Mouse (Mus musculus): ENCODE results near the gene Gm21964. TPM values are rescaled to one million over a fixed set of nuclear protein-coding genes. Genes with fewer than 3 reads are reported as not detected.

The Gm21964 gene
- not detected for total RNA-seq (2023)

DNA sequence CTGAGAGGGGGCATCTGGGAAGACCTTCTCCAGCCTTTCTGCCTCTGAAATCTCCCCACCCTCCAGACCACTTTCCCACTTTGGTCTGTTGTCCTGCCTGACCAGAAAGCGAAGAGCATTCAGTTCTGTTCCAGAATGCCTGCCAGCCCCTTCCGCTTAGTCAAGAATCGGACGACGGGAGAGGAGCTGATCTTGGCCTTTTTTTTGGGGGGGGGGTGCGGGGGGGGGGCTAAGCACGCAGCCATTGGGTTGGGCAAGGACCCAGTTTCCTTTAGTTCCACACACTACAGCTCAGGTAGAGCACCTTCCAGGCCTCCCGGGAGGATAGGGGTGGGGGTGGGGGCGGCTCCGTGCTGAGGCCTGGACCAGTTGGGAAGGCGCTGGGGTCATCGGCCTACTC lies at the start of gene Gm21964:
Gene Gm21964 (plus strand): TSS at position 301 of the 400 bp plus-strand sequence.

DNA sequence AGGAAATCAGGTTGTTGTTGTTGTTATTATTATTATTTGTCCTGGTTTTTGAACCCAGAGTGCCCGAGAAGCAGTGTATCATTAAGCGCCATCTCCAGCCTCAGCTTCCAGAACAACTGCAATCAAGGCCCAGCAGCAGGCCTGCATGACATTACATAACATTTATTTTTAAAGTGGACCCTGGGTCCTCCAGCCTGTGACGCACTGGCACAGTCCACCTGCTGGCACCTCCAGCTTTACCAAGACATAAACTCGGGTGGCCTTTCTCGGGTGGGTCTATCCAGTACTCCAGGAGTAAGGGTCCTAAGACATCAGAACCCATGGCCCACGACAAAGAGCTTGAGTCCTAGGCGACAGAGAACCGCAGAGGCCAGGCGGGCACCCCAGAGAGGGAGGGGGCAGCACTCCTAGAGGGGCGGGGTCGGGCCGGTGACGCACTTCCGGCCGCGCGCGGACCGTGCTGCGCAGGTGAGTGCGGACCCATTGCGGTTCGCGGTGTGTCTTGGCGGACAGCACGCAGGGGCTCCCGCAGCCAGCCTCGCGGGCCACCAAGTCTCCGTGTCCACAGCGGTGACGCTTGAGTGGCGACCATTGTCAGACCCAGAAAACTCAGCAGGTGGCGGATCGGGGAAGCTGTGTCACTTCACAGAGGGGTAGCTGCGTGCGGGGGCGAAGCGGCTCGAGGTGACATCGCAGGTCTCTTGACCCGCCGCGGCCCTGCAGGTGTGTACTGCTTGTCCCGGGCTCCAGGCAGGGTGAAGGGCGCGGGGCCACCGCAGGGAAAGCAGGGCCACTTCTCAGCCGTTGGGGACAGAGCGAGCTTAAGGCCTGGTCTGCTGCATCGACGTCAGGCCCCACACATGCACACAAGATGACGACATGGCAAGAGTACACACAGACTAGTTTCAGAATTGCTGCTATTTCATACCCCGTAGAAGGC lies 21.5 kb upstream of the Gm21964 start, which contains the start of gene Zfp612:
Gene Zfp612 (plus strand): TSS at position 465 of the 940 bp plus-strand sequence.

DNA sequence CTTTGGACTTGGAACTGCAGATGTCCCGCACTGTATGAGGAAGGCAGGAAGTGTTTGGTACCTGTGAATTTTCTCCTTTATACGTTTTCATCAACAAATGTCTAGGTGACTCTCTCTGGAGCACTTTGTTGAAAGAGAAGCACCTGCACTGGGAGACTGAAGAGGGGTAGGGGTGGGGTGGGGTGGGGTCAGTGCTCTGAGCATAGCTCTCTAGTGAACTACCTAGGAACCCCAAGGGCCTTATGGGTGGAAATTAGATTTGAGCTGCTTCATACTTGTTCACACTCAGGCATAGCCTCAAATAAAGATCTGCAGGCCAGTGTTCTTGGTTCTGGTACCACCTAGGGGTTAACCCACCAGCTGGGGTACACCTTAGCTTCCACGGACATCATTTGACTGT lies 1.6 kb downstream of the Gm21964 start, which contains the start of gene Gm17720:
Gene Gm17720 (minus strand): TSS at position 101 of the 400 bp plus-strand sequence.

Other genes with a start within 250 kb of the Gm21964 start
- 10 to 100 TPM; 13.0 to 14.9 TPM for gene Phlpp2, start 232.7 kb upstream of the Gm21964 start, total RNA-seq (2023)
- not detected for gene Marveld3, start 139.0 kb upstream of the Gm21964 start, total RNA-seq (2023)
- gene Tat, start 110.8 kb upstream of the Gm21964 start, total RNA-seq (2023), result not detected
- gene Chst4, start 61.5 kb upstream of the Gm21964 start, total RNA-seq (2023), result under 1 TPM in 1 of 2 experiments, not detected in 1; 0.47 TPM
- under 1 TPM in 1 of 2 experiments, not detected in 1; 0.43 TPM for gene Zfp612, start 21.5 kb upstream of the Gm21964 start, total RNA-seq (2023)
- not detected for gene Gm17720, start 1.5 kb downstream of the Gm21964 start, total RNA-seq (2023)
- not detected for gene Calb2, start 67.0 kb downstream of the Gm21964 start, total RNA-seq (2023)
- 1 to 10 TPM; 5.6 to 6.1 TPM for gene Cmtr2, start 114.5 kb downstream of the Gm21964 start, total RNA-seq (2023)
- not detected for gene Hydin, start 165.8 kb downstream of the Gm21964 start, total RNA-seq (2023)

Data from monocyte, adult 59 days (primary cell).